ENCODE assay signal across 20 mouse cellular contexts in genomic region chr2:12879492-12879891, GRCm38 (mm10). TPM values are rescaled to one million over a fixed set of nuclear protein-coding genes. Genes with fewer than 3 reads are reported as not detected.
DNase-seq lines count a peak whose midpoint lies in the region; ATAC-seq and TF ChIP-seq lines count a peak whose summit lies in the region.
"Had no signal": no experiment of that assay in that cellular context is flagged by ENCODE, and none has a peak within 500 bp of the region (broad histone marks: within the 10 kb centered on the region; RNA-seq: fewer than 3 reads in every experiment).

No protein-coding gene starts in this region.

- no peaks in the 10 kb centered on the region for H3K27me3 ChIP-seq in kidney, adult 2 months (replicated peaks; ENCODE audit: control insufficient read depth, insufficient read depth, low read length)
- H3K27me3 ChIP-seq in C2C12 (ENCODE audit: control insufficient read depth, insufficient read depth, insufficient read length) = peaks cover 9% of the 10 kb centered on the region
- H3K27me3 ChIP-seq in liver, postnatal 0 days (ENCODE audit: insufficient read depth, low read length) = no peaks in the 10 kb centered on the region
- H3K27me3 ChIP-seq: limb, embryonic 12.5 days; lung, embryonic 15.5 days had no signal

- no peaks in the 10 kb centered on the region for H3K36me3 ChIP-seq in kidney, adult 2 months (ENCODE audit: control insufficient read depth, insufficient read depth, low read length)
- no peaks in the 10 kb centered on the region for H3K36me3 ChIP-seq in C2C12 (ENCODE audit: control insufficient read depth, insufficient read depth)
- no peaks in the 10 kb centered on the region for H3K36me3 ChIP-seq in liver, postnatal 0 days (replicated peaks; ENCODE audit: insufficient read depth, low read length)
- H3K36me3 ChIP-seq: embryonic facial prominence, embryonic 10.5 days; limb, embryonic 12.5 days; lung, embryonic 15.5 days; midbrain, embryonic 10.5 days had no signal

- peak; percentile 93 for ATAC-seq in liver, postnatal 0 days

- no peaks in the 10 kb centered on the region for H3K9me3 ChIP-seq in liver, postnatal 0 days (ENCODE audit: low read length)
- H3K9me3 ChIP-seq: embryonic facial prominence, embryonic 10.5 days; limb, embryonic 12.5 days; lung, embryonic 15.5 days; midbrain, embryonic 10.5 days had no signal

- H3K4me3 ChIP-seq in kidney, adult 2 months (ENCODE audit: insufficient read depth, low read depth, low read length) = no peak overlapping the region
- no peak overlapping the region for H3K4me3 ChIP-seq in C2C12 (ENCODE audit: insufficient read depth, poor library complexity, severe bottlenecking)
- H3K4me3 ChIP-seq in liver, postnatal 0 days (ENCODE audit: low read depth, low read length) = no peak overlapping the region
- no peak overlapping the region for H3K4me3 ChIP-seq in layer of hippocampus, adult 2 months
- H3K4me3 ChIP-seq: embryonic facial prominence, embryonic 10.5 days; limb, embryonic 12.5 days; lung, embryonic 15.5 days; midbrain, embryonic 10.5 days had no signal

- no peak overlapping the region; the same call in 1 of the 2 replicates for H3K27ac ChIP-seq in kidney, adult 2 months (ENCODE audit: insufficient read depth, low read depth, low read length)
- H3K27ac ChIP-seq in liver, postnatal 0 days (ENCODE audit: low read depth) = peak overlapping the region; percentile 34; the same call in 1 of the 2 replicates
- no peak overlapping the region for H3K27ac ChIP-seq in layer of hippocampus, adult 2 months
- H3K27ac ChIP-seq: embryonic facial prominence, embryonic 10.5 days; hindbrain, embryonic 14.5 days; limb, embryonic 12.5 days; lung, embryonic 15.5 days; macrophage; midbrain, embryonic 10.5 days had no signal

- no peak overlapping the region for H3K4me2 ChIP-seq in liver, postnatal 0 days (ENCODE audit: low read depth, low read length)
- H3K4me2 ChIP-seq: hindbrain, embryonic 14.5 days; limb, embryonic 12.5 days; lung, embryonic 15.5 days had no signal

- peak; percentile 88 for DNase-seq in kidney, adult 2 months
- DNase-seq in kidney, postnatal 10 days = no peak
- DNase-seq in kidney, postnatal 14 days = peak; percentile 32
- no peak for DNase-seq in liver, postnatal 0 days
- DNase-seq in embryo, embryonic 10 days (ENCODE audit: low spot score) = no peak
- DNase-seq in layer of hippocampus, adult 2 months (ENCODE audit: low spot score in 2 of 2) = no peak
- DNase-seq: B cell, adult 2 months; cerebellum, adult 2 months; gastrocnemius, postnatal 10 days; heart, adult 18-20 months; heart, postnatal 36 days; retina, postnatal 1 day; right cerebral cortex, postnatal 4 days had no signal

- TF ChIP-seq CTCF in kidney, adult 2 months (conservative IDR thresholded peaks at IDR 0.05; ENCODE audit: insufficient read depth, insufficient read length, low read depth, low read length) = no peak
- TF ChIP-seq CTCF in C2C12 (IDR thresholded peaks at IDR 0.05; ENCODE audit: control insufficient read depth, insufficient read depth, insufficient read length) = no peak
- TF ChIP-seq CTCF in liver, postnatal 0 days (IDR thresholded peaks at IDR 0.05; ENCODE audit: low read depth) = no peak
- TF ChIP-seq CTCF in layer of hippocampus, adult 2 months (conservative IDR thresholded peaks at IDR 0.05) = no peak

- H3K9ac ChIP-seq in liver, postnatal 0 days (replicated peaks) = no peak overlapping the region
- H3K9ac ChIP-seq: hindbrain, embryonic 14.5 days; limb, embryonic 12.5 days; lung, embryonic 15.5 days had no signal

- H3K79me2 ChIP-seq in C2C12 (ENCODE audit: control insufficient read depth, insufficient read depth) = no peaks in the 10 kb centered on the region

- WGBS in kidney, adult 2 months = 32% methylated on average over 2 of the region's 2 CpGs
- 35% methylated on average over 2 of the region's 2 CpGs for WGBS in liver, postnatal 0 days (ENCODE audit: insufficient replicate concordance)

- no peak for TF ChIP-seq POLR2A in kidney, adult 2 months (IDR thresholded peaks at IDR 0.05; ENCODE audit: low read depth, low read length)

- no peaks in the 10 kb centered on the region for H3K79me3 ChIP-seq in C2C12 (ENCODE audit: low read depth)

- H3ac ChIP-seq in C2C12 (ENCODE audit: control insufficient read depth, insufficient read length, low read depth) = no peak overlapping the region

- peaks cover 3% of the 10 kb centered on the region; the same call in 1 of the 2 replicates for H3K4me1 ChIP-seq in kidney, adult 2 months (ENCODE audit: control insufficient read depth, insufficient read depth, low read length)
- H3K4me1 ChIP-seq in liver, postnatal 0 days (ENCODE audit: insufficient read depth) = no peaks in the 10 kb centered on the region
- H3K4me1 ChIP-seq: embryonic facial prominence, embryonic 10.5 days; limb, embryonic 12.5 days; lung, embryonic 15.5 days; midbrain, embryonic 10.5 days had no signal

- TF ChIP-seq EP300 in liver, postnatal 0 days (IDR thresholded peaks at IDR 0.05; ENCODE audit: low read depth) = peak; percentile 65

TF ChIP-seq in C2C12, 6 proteins besides CTCF, POLR2A, EP300 and RAD21:
- no peak for TF ChIP-seq MYOG (IDR thresholded peaks at IDR 0.05; ENCODE audit: control insufficient read depth, extremely low read depth, insufficient read length)
- TF ChIP-seq FOSL1 (IDR thresholded peaks at IDR 0.05; ENCODE audit: insufficient read depth, low read length, poor library complexity, severe bottlenecking) = peak; percentile 67
- peak; percentile 18 for TF ChIP-seq MYOD1 (IDR thresholded peaks at IDR 0.05; ENCODE audit: control insufficient read depth, insufficient read length, low read depth)
- no peak for TF ChIP-seq CEBPB (IDR thresholded peaks at IDR 0.05; ENCODE audit: low read depth)
- no peak for TF ChIP-seq USF1 (IDR thresholded peaks at IDR 0.05; ENCODE audit: low read depth)

RNA-seq across cellular contexts. Expression of gene Pter, which starts 44.3 kb away (rescaled TPM):
- 262 and 276 TPM in 2 replicates for polyA plus RNA-seq in kidney, adult 2 months (2012; rRNA removed)
- polyA plus RNA-seq in C2C12 (2012; fragmentation: generic; extraction: Trizol) = 2.7 TPM
- polyA plus RNA-seq in liver, postnatal 0 days (2015; fragmentation: Nextera tagmentation; extraction: Ambion mirVana) = 60.5 and 64.3 TPM in 2 replicates
- under 1 TPM; 0.51 to 0.66 TPM for total RNA-seq in layer of hippocampus, adult 2 months (2021)

Comparison
In these comparisons a context has a peak if more than half of its experiments do, and no peak if none do; other contexts are left out.
1. DNase-seq: peak in kidney, adult 2 months (single experiment) and kidney, postnatal 14 days (single experiment); none in kidney, postnatal 10 days (single experiment), liver, postnatal 0 days (single experiment), embryo, embryonic 10 days (single experiment) and layer of hippocampus, adult 2 months (0 of 2).
2. RNA of gene Pter, which starts 44.3 kb away (polyA plus RNA-seq): 262 to 276 TPM in kidney, adult 2 months and 60.5 to 64.3 TPM in liver, postnatal 0 days; 2.7 TPM in C2C12 (single experiment); every median in the first group is over 10 times any median in the second.